9 mouse cellular contexts compared by ENCODE assay signal in genomic region chr2:29054991-29055390, GRCm38 (mm10). TPM values are rescaled to one million over a fixed set of nuclear protein-coding genes. Genes with fewer than 3 reads are reported as not detected.
DNase-seq lines count a peak whose midpoint lies in the region; ATAC-seq and TF ChIP-seq lines count a peak whose summit lies in the region.
"Had no signal": no experiment of that assay in that cellular context is flagged by ENCODE, and none has a peak within 500 bp of the region (broad histone marks: within the 10 kb centered on the region; RNA-seq: fewer than 3 reads in every experiment).

Gene Cfap77, minus strand, starts transcription at chr2:29055066.

- H3K36me3 ChIP-seq in heart, adult 2 months (ENCODE audit: control insufficient read depth, insufficient read depth, low read length) = no peaks in the 10 kb centered on the region
- no peaks in the 10 kb centered on the region for H3K36me3 ChIP-seq in liver, embryonic 16.5 days (ENCODE audit: control insufficient read depth, insufficient read depth)
- H3K36me3 ChIP-seq in neural tube, embryonic 11.5 days (ENCODE audit: control insufficient read depth, insufficient read depth, low read length) = no peaks in the 10 kb centered on the region

- no peaks in the 10 kb centered on the region for H3K9me3 ChIP-seq in liver, embryonic 16.5 days (replicated peaks; ENCODE audit: control insufficient read depth, low read length)
- H3K9me3 ChIP-seq in neural tube, embryonic 11.5 days (ENCODE audit: control insufficient read depth, low read length) = no peaks in the 10 kb centered on the region

- peak within 1 kb of the TSS; percentile 44 for H3K4me3 ChIP-seq in heart, adult 2 months
- H3K4me3 ChIP-seq in liver, embryonic 16.5 days (ENCODE audit: low read depth, low read length) = peak within 1 kb of the TSS; percentile 60
- peak within 1 kb of the TSS; percentile 32 for H3K4me3 ChIP-seq in neural tube, embryonic 11.5 days (ENCODE audit: low read depth, low read length)

- no peak for TF ChIP-seq POLR2A in heart, adult 2 months (IDR thresholded peaks at IDR 0.05; ENCODE audit: insufficient read depth, low read depth, low read length)

- TF ChIP-seq EP300 in heart, adult 2 months (IDR thresholded peaks at IDR 0.05; ENCODE audit: insufficient read depth, low read depth, low read length) = peak; percentile 25; the same call in 1 of the 2 replicates

- peak; percentile 46 for ATAC-seq in common myeloid progenitor, adult 5-6 weeks (replicated peaks; ENCODE audit: low read depth, poor library complexity, severe bottlenecking)
- peak; percentile 59; the same call in 1 of the 2 replicates for ATAC-seq in liver, embryonic 16.5 days (ENCODE audit: low read depth)
- ATAC-seq in neural tube, embryonic 11.5 days (ENCODE audit: insufficient read depth, low FRiP score, low TSS enrichment) = no peak

- no peak for TF ChIP-seq CTCF in heart, adult 2 months (IDR thresholded peaks at IDR 0.05)

- WGBS in heart, adult 2 months = under 1% methylated on average over 25 of the region's 25 CpGs
- under 1% methylated on average over 25 of the region's 25 CpGs for WGBS in liver, embryonic 16.5 days (ENCODE audit: insufficient replicate concordance)
- WGBS in neural tube, embryonic 11.5 days = under 1% methylated on average over 25 of the region's 25 CpGs

- no peaks in the 10 kb centered on the region for H3K27me3 ChIP-seq in heart, adult 2 months (ENCODE audit: control insufficient read depth, insufficient read depth, low read length)
- peaks cover 22% of the 10 kb centered on the region for H3K27me3 ChIP-seq in liver, embryonic 16.5 days (ENCODE audit: control insufficient read depth, insufficient read depth, low read depth, low read length)
- H3K27me3 ChIP-seq in neural tube, embryonic 11.5 days (ENCODE audit: control insufficient read depth, insufficient read depth, low read length) = peaks cover 10% of the 10 kb centered on the region

- peak within 1 kb of the TSS; percentile 58 for H3K9ac ChIP-seq in heart, adult 2 months (ENCODE audit: low read depth, low read length)
- H3K9ac ChIP-seq in liver, embryonic 16.5 days (ENCODE audit: low read depth, low read length) = peak within 1 kb of the TSS; percentile 52; the same call in 1 of the 2 replicates
- peak within 1 kb of the TSS; percentile 53; the same call in 1 of the 2 replicates for H3K9ac ChIP-seq in neural tube, embryonic 11.5 days (ENCODE audit: low read length)

- H3K79me2 ChIP-seq in heart, adult 2 months (replicated peaks; ENCODE audit: control insufficient read depth, insufficient read depth, low read length) = no peaks in the 10 kb centered on the region

- peak within 1 kb of the TSS; percentile 45; the same call in 1 of the 2 replicates for H3K27ac ChIP-seq in heart, adult 2 months
- no peak within 1 kb of the TSS for H3K27ac ChIP-seq in liver, embryonic 16.5 days (ENCODE audit: low read length)
- no peak within 1 kb of the TSS for H3K27ac ChIP-seq in neural tube, embryonic 11.5 days (ENCODE audit: low read depth, low read length)

- peak within 1 kb of the TSS; percentile 81 for H3K4me2 ChIP-seq in liver, embryonic 16.5 days (ENCODE audit: low read depth, low read length)
- H3K4me2 ChIP-seq in neural tube, embryonic 11.5 days (ENCODE audit: low read depth) = peak within 1 kb of the TSS; percentile 68

- H3K4me1 ChIP-seq in heart, adult 2 months (ENCODE audit: control insufficient read depth, insufficient read depth, low read length) = 0 out of 2 replicates have a peak, but pooled peaks cover 1% of the 10 kb centered on the region
- peaks cover 8% of the 10 kb centered on the region for H3K4me1 ChIP-seq in liver, embryonic 16.5 days (ENCODE audit: control insufficient read depth, low read depth, low read length)
- no peaks in the 10 kb centered on the region for H3K4me1 ChIP-seq in neural tube, embryonic 11.5 days (ENCODE audit: control insufficient read depth, insufficient read depth, low read length)

- DNase-seq in left cerebral cortex, adult 18-20 months (ENCODE audit: low spot score in 2 of 2) = peak; percentile 26 to 32
- no peak for DNase-seq in left cerebral cortex, adult 11 months (ENCODE audit: low spot score)
- DNase-seq in heart, adult 2 months = peak; percentile 73 to 74
- peak; percentile 60 for DNase-seq in kidney, adult 9 months
- DNase-seq in neural tube, embryonic 11.5 days (ENCODE audit: low spot score) = peak; percentile 62
- peak; percentile 54 to 69 for DNase-seq in thymus, adult 18-20 months

- intact Hi-C loops in heart, adult 2 months (cut with DNase I) = loop anchor here (5.0 to 10.0 kb wide), 3 partner anchors 220 to 547 kb away; no protein-coding TSS in a partner anchor

RNA-seq across cellular contexts. Expression of gene Cfap77, which starts in this region (rescaled TPM):
- total RNA-seq in left cerebral cortex, adult 18-20 months (2021) = not detected
- not detected in 2 replicates for total RNA-seq in common myeloid progenitor, adult 5-6 weeks (2017)
- total RNA-seq in heart, adult 2 months (2021) = not detected
- polyA plus RNA-seq in heart, adult 2 months (2012; rRNA removed) = 0.39 TPM in 1 of 2 replicates, not detected in the other
- 0.11 TPM in 1 of 2 replicates, not detected in the other for polyA plus RNA-seq in liver, embryonic 16.5 days (2015; fragmentation: Nextera tagmentation; extraction: Ambion mirVana)
- polyA plus RNA-seq in neural tube, embryonic 11.5 days (2014; fragmentation: Nextera tagmentation; extraction: Ambion mirVana) = 0.33 TPM in 1 of 2 replicates, not detected in the other
- total RNA-seq: gastrocnemius, postnatal 36 days had no signal

Comparison
In these comparisons a context has a peak if more than half of its experiments do, and no peak if none do; other contexts are left out.
1. Peak in DNase-seq in left cerebral cortex, adult 18-20 months; RNA of the gene not detected or under 1 TPM.
2. Peak in ATAC-seq in common myeloid progenitor, adult 5-6 weeks; RNA of the gene not detected or under 1 TPM.
3. Peak in DNase-seq, H3K4me3 ChIP-seq, H3K27ac ChIP-seq and H3K9ac ChIP-seq in heart, adult 2 months; RNA of the gene not detected or under 1 TPM.
4. Peak in ATAC-seq, H3K4me3 ChIP-seq, H3K9ac ChIP-seq and H3K4me2 ChIP-seq in liver, embryonic 16.5 days; RNA of the gene not detected or under 1 TPM.
5. Peak in DNase-seq, H3K4me3 ChIP-seq, H3K9ac ChIP-seq and H3K4me2 ChIP-seq in neural tube, embryonic 11.5 days; RNA of the gene not detected or under 1 TPM.